Mouse (Mus musculus) hindbrain, embryonic 15.5 days (tissue): ENCODE data around the gene Zfp788. TPM values are rescaled to one million over a fixed set of nuclear protein-coding genes. Genes with fewer than 3 reads are reported as not detected.
A peak's percentile ranks its signal among the peaks of the same experiment; 100 is the strongest.
"Not testable (repeated sequence)": the region's sequence is repeated elsewhere in the genome, so short reads cannot be mapped to it uniquely, and the experiment has no call there.

Experiments
- ATAC-seq: fragments of 200-750 bp; cut with Nextera tagmentation; 2 replicates; pipeline ENCODE4 v1.8.0; 2017; ENCODE audit warnings: low read depth, moderate number of reproducible peaks, moderate TSS enrichment; ENCODE audit not compliant: low FRiP score
- H3K27ac ChIP-seq: fragments of 300-500 bp; sonication (generic); replicated peaks from 2 replicates; pipeline ENCODE4 v1.5.1; 2015; ENCODE audit warnings: mild to moderate bottlenecking, inconsistent platforms
- H3K27me3 ChIP-seq: fragments of 300-500 bp; sonication (generic); 2 replicates; pipeline ENCODE4 v1.6.1; 2015; ENCODE audit warnings: control low read depth, inconsistent platforms
- H3K36me3 ChIP-seq: fragments of 300-500 bp; sonication (generic); 2 replicates; pipeline ENCODE4 v1.6.1; 2015; ENCODE audit warnings: control low read depth, inconsistent platforms
- H3K4me1 ChIP-seq: fragments of 300-500 bp; sonication (generic); replicated peaks from 2 replicates; pipeline ENCODE4 v1.6.1; 2015; ENCODE audit warnings: control low read depth, inconsistent platforms
- H3K4me2 ChIP-seq: fragments of 300-500 bp; sonication (generic); 2 replicates; pipeline ENCODE4 v1.6.1; 2015; ENCODE audit warnings: moderate library complexity, mild to moderate bottlenecking, inconsistent platforms
- H3K4me3 ChIP-seq: fragments of 300-500 bp; sonication (generic); 2 replicates; pipeline ENCODE4 v1.5.1; 2015; ENCODE audit warnings: mild to moderate bottlenecking, inconsistent platforms
- H3K9ac ChIP-seq: fragments of 300-500 bp; sonication (generic); 2 replicates; pipeline ENCODE4 v1.6.1; 2015; ENCODE audit warnings: inconsistent platforms
- H3K9me3 ChIP-seq: fragments of 300-500 bp; sonication (generic); 2 replicates; pipeline ENCODE4 v1.6.1; 2016; ENCODE audit warnings: control low read depth, inconsistent platforms
- WGBS: fragments of 180-500 bp; shearing (Covaris S2); methylation state at CpG from one replicate; pipeline ENCODE4 v1.1.7; 2015; 5-methylcytosine and 5-hydroxymethylcytosine counted together
- polyA plus RNA-seq: library from polyadenylated mRNA; unstranded; fragments of >200 nt; fragmentation: Nextera tagmentation; extraction: Ambion mirVana; gene quantifications from 2 replicates; pipeline ENCODE4 v1.2.1, GENCODE M21; 2015

The Zfp788 gene
- polyA plus RNA-seq, result 20.8 and 22.0 TPM in 2 replicates

- Histone ChIP-seq H3K36me3 (peaks cover 36% of the 10 kb centered on the region), H3K27ac (peak within 1 kb of the TSS; percentile 97)
- 1% methylated on average over 27 of the region's 27 CpGs for WGBS
Observed at GRCm38 (mm10) chr7:41632409-41633220, at the start of gene Zfp788. Gene Zfp788 (plus strand): TSS chr7:41633203.

GRCm38 (mm10) chr7:41587831-41588230, 45.2 kb upstream of the Zfp788 start:
- not testable (repeated sequence) for H3K9me3 ChIP-seq, H3K36me3 ChIP-seq, H3K27ac ChIP-seq, ATAC-seq, H3K4me1 ChIP-seq, H3K9ac ChIP-seq, H3K4me2 ChIP-seq, H3K4me3 ChIP-seq, H3K27me3 ChIP-seq

More at GRCm38 (mm10) chr7:41632409-41633220, at the start of gene Zfp788:
- H3K9ac ChIP-seq, result peak within 1 kb of the TSS; percentile 92
- H3K4me2 ChIP-seq, result peak within 1 kb of the TSS; percentile 85
- H3K4me3 ChIP-seq, result peak within 1 kb of the TSS; percentile 82
- H3K4me1 ChIP-seq, result peaks cover 13% of the 10 kb centered on the region
- H3K9me3 ChIP-seq, result peaks cover 8% of the 10 kb centered on the region; the same call in 1 of the 2 replicates
- ATAC-seq, result peak; percentile 95
- H3K27me3 ChIP-seq, result no peaks in the 10 kb centered on the region

- Histone ChIP-seq H3K4me2 (peak overlapping the region; percentile 67), H3K4me1 (peaks cover 24% of the 10 kb centered on the region), H3K27me3 (no peaks in the 10 kb centered on the region), H3K27ac (peak overlapping the region; percentile 72), H3K4me3 (peak overlapping the region; percentile 58), H3K9ac (peak overlapping the region; percentile 42; the same call in 1 of the 2 replicates), H3K36me3 (no peaks in the 10 kb centered on the region), H3K9me3 (no peaks in the 10 kb centered on the region)
- ATAC-seq, result peak; percentile 46; the same call in 1 of the 2 replicates
- 55% methylated on average over 5 of the region's 5 CpGs for WGBS
Observed at GRCm38 (mm10) chr7:41598615-41599014, 34.4 kb upstream of the Zfp788 start.

- Histone ChIP-seq H3K9ac (peak within 1 kb of the TSS; percentile 64), H3K4me1 (peaks cover 24% of the 10 kb centered on the region), H3K4me3 (peak within 1 kb of the TSS; percentile 58), H3K36me3 (no peaks in the 10 kb centered on the region), H3K4me2 (peak within 1 kb of the TSS; percentile 67), H3K9me3 (no peaks in the 10 kb centered on the region), H3K27ac (peak within 1 kb of the TSS; percentile 72), H3K27me3 (no peaks in the 10 kb centered on the region)
- WGBS, result under 1% methylated on average over 41 of the region's 41 CpGs
- peak; percentile 99 for ATAC-seq
Observed at GRCm38 (mm10) chr7:41599034-41599813, 33.8 kb upstream of the Zfp788 start, which contains the start of gene 2610021A01Rik. Gene 2610021A01Rik (plus strand): TSS chr7:41599230.

GRCm38 (mm10) chr7:41599932-41600548, 33.0 kb upstream of the Zfp788 start:
- H3K4me1 ChIP-seq, result peaks cover 24% of the 10 kb centered on the region
- no peak for ATAC-seq
- no peaks in the 10 kb centered on the region for H3K27me3 ChIP-seq
- H3K4me3 ChIP-seq, result peak overlapping the region; percentile 58
- no peaks in the 10 kb centered on the region for H3K9me3 ChIP-seq
- no peaks in the 10 kb centered on the region for H3K36me3 ChIP-seq
- H3K27ac ChIP-seq, result no peak overlapping the region; the same call in 1 of the 2 replicates
- H3K4me2 ChIP-seq, result peak overlapping the region; percentile 67
- H3K9ac ChIP-seq, result peak overlapping the region; percentile 64
- WGBS, result 21% methylated on average over 3 of the region's 3 CpGs

GRCm38 (mm10) chr7:41611654-41612053, 21.3 kb upstream of the Zfp788 start:
- 92% methylated on average over 3 of the region's 3 CpGs for WGBS
- H3K27ac ChIP-seq, result no peak overlapping the region
- no peak overlapping the region for H3K4me2 ChIP-seq
- H3K27me3 ChIP-seq, result no peaks in the 10 kb centered on the region
- no peak overlapping the region for H3K9ac ChIP-seq
- H3K4me3 ChIP-seq, result no peak overlapping the region
- ATAC-seq, result no peak
- H3K36me3 ChIP-seq, result peaks cover 40% of the 10 kb centered on the region
- no peaks in the 10 kb centered on the region for H3K9me3 ChIP-seq
- no peaks in the 10 kb centered on the region for H3K4me1 ChIP-seq

GRCm38 (mm10) chr7:41616241-41616640, 16.8 kb upstream of the Zfp788 start:
- H3K4me1 ChIP-seq, H3K4me2 ChIP-seq, H3K27me3 ChIP-seq, ATAC-seq, H3K9ac ChIP-seq, H3K9me3 ChIP-seq, H3K27ac ChIP-seq, H3K4me3 ChIP-seq: not testable (repeated sequence)
- 98% methylated on average over 1 of the region's 1 CpGs for WGBS
- H3K36me3 ChIP-seq, result peaks cover 50% of the 10 kb centered on the region

GRCm38 (mm10) chr7:41633221-41633984, 400 bp downstream of the Zfp788 start:
- Histone ChIP-seq H3K4me1 (peaks cover 13% of the 10 kb centered on the region), H3K4me2 (peak overlapping the region; percentile 85), H3K27ac (peak overlapping the region; percentile 97), H3K4me3 (peak overlapping the region; percentile 82), H3K36me3 (peaks cover 38% of the 10 kb centered on the region), H3K9ac (peak overlapping the region; percentile 92), H3K27me3 (no peaks in the 10 kb centered on the region), H3K9me3 (peaks cover 14% of the 10 kb centered on the region; the same call in 1 of the 2 replicates)
- under 1% methylated on average over 25 of the region's 26 CpGs for WGBS
- peak; percentile 98 for ATAC-seq

GRCm38 (mm10) chr7:41674326-41674725, 41.3 kb downstream of the Zfp788 start:
- not testable (repeated sequence) for H3K27me3 ChIP-seq, H3K36me3 ChIP-seq, H3K4me2 ChIP-seq, ATAC-seq, H3K4me3 ChIP-seq, H3K4me1 ChIP-seq, H3K9ac ChIP-seq, H3K27ac ChIP-seq, H3K9me3 ChIP-seq
- 55% methylated on average over 1 of the region's 1 CpGs for WGBS
